Mouse (Mus musculus): ENCODE measurements at regions not wholly inside any gene's neighbourhood (a gene's known extent, or its start where the extent isn't known, plus 50 kb on each side); places are given as distances from the start of the nearest gene placed in this dataset.

- Histone ChIP-seq H3K36me3 (ENCODE audit: control insufficient read depth, insufficient read depth, low read length) (no peaks in the 10 kb centered on the region), H3K4me2 (replicated peaks; ENCODE audit: low read depth, low read length, severe bottlenecking) (no peak overlapping the region), H3K27ac (replicated peaks; ENCODE audit: low read depth, low read length) (no peak overlapping the region), H3K9me3 (ENCODE audit: control insufficient read depth, low read length) (no peaks in the 10 kb centered on the region), H3K27me3 (ENCODE audit: control insufficient read depth, insufficient read depth, low read length) (no peaks in the 10 kb centered on the region), H3K9ac (ENCODE audit: low read depth, low read length, severe bottlenecking) (no peak overlapping the region), H3K4me1 (ENCODE audit: control insufficient read depth, insufficient read depth, low read length) (no peaks in the 10 kb centered on the region), H3K4me3 (replicated peaks; ENCODE audit: low read length) (no peak overlapping the region)
- 66% methylated on average over 14 of the region's 14 CpGs for WGBS
- TF ChIP-seq POLR2A (IDR thresholded peaks at IDR 0.05; ENCODE audit: borderline replicate concordance, extremely low read depth, insufficient read depth, insufficient read length): no peak
- ATAC-seq (ENCODE audit: low FRiP score, low read depth) (no peak), DNase-seq (ENCODE audit: low spot score) (no peak)
These were observed 57.4 kb upstream of the Gm6793 start for GRCm38 (mm10) chr8:112072205-112072604.

GRCm38 (mm10) chr8:112070251-112070650 is 55.4 kb upstream of the Gm6793 start:
- ATAC-seq (ENCODE audit: low FRiP score, low read depth) (no peak), DNase-seq (ENCODE audit: low spot score) (no peak)
- no peaks in the 10 kb centered on the region for H3K9me3 ChIP-seq (ENCODE audit: control insufficient read depth, low read length)
- no peak for TF ChIP-seq POLR2A (IDR thresholded peaks at IDR 0.05; ENCODE audit: borderline replicate concordance, extremely low read depth, insufficient read depth, insufficient read length)
- no peak overlapping the region for H3K9ac ChIP-seq (ENCODE audit: low read depth, low read length, severe bottlenecking)
- H3K27me3 ChIP-seq (ENCODE audit: control insufficient read depth, insufficient read depth, low read length): no peaks in the 10 kb centered on the region
- H3K4me1 ChIP-seq (ENCODE audit: control insufficient read depth, insufficient read depth, low read length): no peaks in the 10 kb centered on the region
- no peak overlapping the region for H3K4me3 ChIP-seq (replicated peaks; ENCODE audit: low read length)
- WGBS: 88% methylated on average over 8 of the region's 8 CpGs
- no peaks in the 10 kb centered on the region for H3K36me3 ChIP-seq (ENCODE audit: control insufficient read depth, insufficient read depth, low read length)
- H3K4me2 ChIP-seq (replicated peaks; ENCODE audit: low read depth, low read length, severe bottlenecking): no peak overlapping the region
- no peak overlapping the region for H3K27ac ChIP-seq (replicated peaks; ENCODE audit: low read depth, low read length)

All from limb, embryonic 14.5 days (tissue).